Mouse (Mus musculus) embryonic facial prominence, embryonic 11.5 days (tissue): ENCODE results near the gene 4930568D16Rik. TPM values are rescaled to one million over a fixed set of nuclear protein-coding genes. Genes with fewer than 3 reads are reported as not detected.
A peak's percentile ranks its signal among the peaks of the same experiment; 100 is the strongest.

Experiments
- ATAC-seq: fragments of 200-750 bp; cut with Nextera tagmentation; replicated peaks from 2 replicates; pipeline ENCODE4 v1.8.0; 2017; ENCODE audit warnings: low read depth; ENCODE audit not compliant: insufficient number of reproducible peaks, low FRiP score, low TSS enrichment
- DNase-seq: peaks from one replicate; pipeline ENCODE4 v3.0.0-alpha.2; 2015; ENCODE audit warnings: low spot score
- H3K27ac ChIP-seq: fragments of 300-500 bp; sonication (generic); replicated peaks from 2 replicates; pipeline ENCODE4 v1.5.1; 2014; ENCODE audit warnings: mild to moderate bottlenecking, low read depth, low read length, control low read depth
- H3K27me3 ChIP-seq: fragments of 300-500 bp; sonication (generic); 2 replicates; pipeline ENCODE4 v1.6.1; 2014; ENCODE audit warnings: mild to moderate bottlenecking, low read length, moderate library complexity, mixed read lengths; ENCODE audit not compliant: control insufficient read depth, insufficient read depth
- H3K36me3 ChIP-seq: fragments of 300-500 bp; sonication (generic); replicated peaks from 2 replicates; pipeline ENCODE4 v1.6.1; 2014; ENCODE audit warnings: low read depth, mild to moderate bottlenecking, low read length, moderate library complexity, mixed read lengths; ENCODE audit not compliant: control insufficient read depth, insufficient read depth
- H3K4me1 ChIP-seq: fragments of 300-500 bp; sonication (generic); 2 replicates; pipeline ENCODE4 v1.6.1; 2014; ENCODE audit warnings: low read length, mixed read lengths; ENCODE audit not compliant: control insufficient read depth, insufficient read depth
- H3K4me2 ChIP-seq: fragments of 300-500 bp; sonication (generic); 2 replicates; pipeline ENCODE4 v1.6.1; 2014; ENCODE audit warnings: low read depth, mild to moderate bottlenecking, control low read depth, low read length, moderate library complexity
- H3K4me3 ChIP-seq: fragments of 300-500 bp; sonication (generic); 2 replicates; pipeline ENCODE4 v1.5.1; 2014; ENCODE audit warnings: low read depth, low read length, control low read depth
- H3K9ac ChIP-seq: fragments of 300-500 bp; sonication (generic); replicated peaks from 2 replicates; pipeline ENCODE4 v1.6.1; 2014; ENCODE audit warnings: mild to moderate bottlenecking, control low read depth, low read length
- H3K9me3 ChIP-seq: fragments of 300-500 bp; sonication (generic); replicated peaks from 2 replicates; pipeline ENCODE4 v1.6.1; 2016; ENCODE audit warnings: mild to moderate bottlenecking, low read length, inconsistent platforms, mixed read lengths; ENCODE audit not compliant: control insufficient read depth
- WGBS: fragments of 180-500 bp; shearing (Covaris S2); extraction: QIAGEN DNeasy Blood & Tissue Kit; methylation state at CpG from one replicate; pipeline ENCODE4 v1.1.7; 2014; 5-methylcytosine and 5-hydroxymethylcytosine counted together
- polyA plus RNA-seq: library from polyadenylated mRNA; unstranded; fragments of >200 nt; fragmentation: Nextera tagmentation; extraction: Ambion mirVana; gene quantifications from 2 replicates; pipeline ENCODE4 v1.2.1, GENCODE M21; 2014

Gene 4930568D16Rik
- polyA plus RNA-seq, 1 experiment from 2014 or later: not detected

- no peak overlapping the region for H3K9ac ChIP-seq
- no peaks in the 10 kb centered on the region for H3K9me3 ChIP-seq
- DNase-seq (no peak), ATAC-seq (no peak)
- H3K4me2 ChIP-seq: no peak overlapping the region
- H3K27ac ChIP-seq: no peak overlapping the region
- no peaks in the 10 kb centered on the region for H3K4me1 ChIP-seq
- no peak overlapping the region for H3K4me3 ChIP-seq
- H3K27me3 ChIP-seq: no peaks in the 10 kb centered on the region
- WGBS: 81% methylated on average over 6 of the region's 6 CpGs
- no peaks in the 10 kb centered on the region for H3K36me3 ChIP-seq
Measured at GRCm38 (mm10) chr2:35338707-35339106, 28.8 kb downstream of the 4930568D16Rik start.

GRCm38 (mm10) chr2:35338036-35338435 lies 29.5 kb downstream of the 4930568D16Rik start:
- ATAC-seq (no peak), DNase-seq (peak; percentile 42)
- H3K9ac ChIP-seq: no peak overlapping the region
- no peak overlapping the region for H3K4me2 ChIP-seq
- H3K4me1 ChIP-seq: no peaks in the 10 kb centered on the region
- no peak overlapping the region for H3K4me3 ChIP-seq
- H3K9me3 ChIP-seq: no peaks in the 10 kb centered on the region
- H3K27me3 ChIP-seq: no peaks in the 10 kb centered on the region
- WGBS: 87% methylated on average over 1 of the region's 1 CpGs
- H3K36me3 ChIP-seq: no peaks in the 10 kb centered on the region
- no peak overlapping the region for H3K27ac ChIP-seq

GRCm38 (mm10) chr2:35337419-35337818 lies 30.1 kb downstream of the 4930568D16Rik start:
- DNase-seq (peak; percentile 12), ATAC-seq (no peak)
- WGBS: 46% methylated on average over 10 of the region's 10 CpGs
- H3K4me3 ChIP-seq: peak overlapping the region; percentile 62; the same call in 1 of the 2 replicates
- H3K9me3 ChIP-seq: no peaks in the 10 kb centered on the region
- H3K36me3 ChIP-seq: no peaks in the 10 kb centered on the region
- no peak overlapping the region for H3K9ac ChIP-seq
- no peaks in the 10 kb centered on the region for H3K27me3 ChIP-seq
- peak overlapping the region; percentile 26; the same call in 1 of the 2 replicates for H3K4me2 ChIP-seq
- H3K27ac ChIP-seq: no peak overlapping the region
- H3K4me1 ChIP-seq: no peaks in the 10 kb centered on the region

GRCm38 (mm10) chr2:35336388-35337280 lies 30.9 kb downstream of the 4930568D16Rik start, which contains the start of gene Stom:
TSS of gene Stom (minus strand) at chr2:35336976.
- no peaks in the 10 kb centered on the region for H3K27me3 ChIP-seq
- ATAC-seq: peak; percentile 99
- peak; percentile 99 for DNase-seq
- H3K9ac ChIP-seq: peak within 1 kb of the TSS; percentile 72
- H3K27ac ChIP-seq: no peak within 1 kb of the TSS; the same call in 1 of the 2 replicates
- H3K4me1 ChIP-seq: no peaks in the 10 kb centered on the region
- H3K4me3 ChIP-seq: peak within 1 kb of the TSS; percentile 62
- H3K36me3 ChIP-seq: no peaks in the 10 kb centered on the region
- 0% methylated on average over 44 of the region's 45 CpGs for WGBS
- H3K9me3 ChIP-seq: no peaks in the 10 kb centered on the region
- peak within 1 kb of the TSS; percentile 83 for H3K4me2 ChIP-seq

DNA sequence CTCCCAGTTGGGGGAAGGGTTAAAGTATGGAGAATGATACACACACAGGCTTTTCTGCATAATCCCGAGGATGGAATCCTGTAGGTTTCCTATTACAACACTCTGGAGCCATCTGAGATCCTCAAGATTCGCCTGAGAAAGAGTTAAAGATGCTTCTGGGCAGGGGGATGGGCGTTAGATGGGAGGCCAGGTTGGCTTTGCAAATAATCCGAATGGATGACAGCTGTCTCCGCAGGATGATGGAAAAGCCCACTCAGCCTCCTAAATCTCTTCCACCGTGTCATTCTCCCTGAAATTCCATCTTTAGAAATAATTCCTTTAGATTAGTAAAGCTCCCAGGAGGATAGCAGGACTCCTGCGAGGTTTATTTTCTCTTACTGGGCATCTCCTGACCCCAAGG lies 31.9 kb downstream of the 4930568D16Rik start:
- H3K4me3 ChIP-seq: peak overlapping the region; percentile 62
- H3K36me3 ChIP-seq: no peaks in the 10 kb centered on the region
- no peak overlapping the region for H3K27ac ChIP-seq
- no peaks in the 10 kb centered on the region for H3K4me1 ChIP-seq
- H3K9ac ChIP-seq: no peak overlapping the region
- ATAC-seq (no peak), DNase-seq (no peak)
- peak overlapping the region; percentile 83 for H3K4me2 ChIP-seq
- H3K9me3 ChIP-seq: no peaks in the 10 kb centered on the region
- no peaks in the 10 kb centered on the region for H3K27me3 ChIP-seq
- 4% methylated on average over 7 of the region's 7 CpGs for WGBS

GRCm38 (mm10) chr2:35333670-35334069 lies 33.9 kb downstream of the 4930568D16Rik start:
- Histone ChIP-seq H3K4me3 (no peak overlapping the region), H3K9ac (no peak overlapping the region), H3K4me2 (no peak overlapping the region), H3K27me3 (no peaks in the 10 kb centered on the region), H3K27ac (no peak overlapping the region), H3K9me3 (no peaks in the 10 kb centered on the region), H3K4me1 (no peaks in the 10 kb centered on the region), H3K36me3 (no peaks in the 10 kb centered on the region)
- no peak for DNase-seq
- no peak for ATAC-seq

GRCm38 (mm10) chr2:35331205-35331604 lies 36.3 kb downstream of the 4930568D16Rik start:
- no peak for DNase-seq
- Histone ChIP-seq H3K9me3 (no peaks in the 10 kb centered on the region), H3K9ac (no peak overlapping the region), H3K4me2 (no peak overlapping the region), H3K4me3 (no peak overlapping the region), H3K4me1 (no peaks in the 10 kb centered on the region), H3K36me3 (no peaks in the 10 kb centered on the region), H3K27me3 (no peaks in the 10 kb centered on the region), H3K27ac (no peak overlapping the region)
- no peak for ATAC-seq
- 63% methylated on average over 2 of the region's 2 CpGs for WGBS

DNA sequence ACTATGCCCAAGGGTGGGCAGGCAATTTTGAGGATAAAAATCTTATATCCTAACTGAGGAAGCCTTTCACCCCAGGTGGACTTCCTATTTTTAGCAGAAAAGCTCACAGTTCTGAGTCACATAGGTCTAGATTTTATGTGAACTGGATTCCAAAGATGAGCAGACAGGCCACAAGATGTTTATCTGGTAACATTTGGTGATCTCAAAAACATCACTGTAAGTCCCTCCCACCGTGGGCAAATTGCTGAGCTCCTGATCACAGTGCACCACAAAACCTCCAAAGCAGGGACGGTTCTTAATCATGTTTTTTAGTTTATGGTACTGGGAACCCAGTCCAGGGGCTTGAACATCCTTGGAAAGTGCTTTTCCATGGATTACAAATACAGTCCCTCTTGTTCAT lies 38.5 kb downstream of the 4930568D16Rik start:
- Histone ChIP-seq H3K4me1 (no peaks in the 10 kb centered on the region), H3K4me2 (no peak overlapping the region), H3K9me3 (no peaks in the 10 kb centered on the region), H3K36me3 (no peaks in the 10 kb centered on the region), H3K4me3 (no peak overlapping the region), H3K27ac (no peak overlapping the region), H3K27me3 (no peaks in the 10 kb centered on the region), H3K9ac (no peak overlapping the region)
- 79% methylated on average over 2 of the region's 2 CpGs for WGBS
- ATAC-seq (no peak), DNase-seq (no peak)
